Mouse (Mus musculus) forebrain, embryonic 11.5 days (tissue): ENCODE results near the gene Amh. TPM values are rescaled to one million over a fixed set of nuclear protein-coding genes. Genes with fewer than 3 reads are reported as not detected.

Experiments used
- ATAC-seq: fragments of 200-750 bp; cut with Nextera tagmentation; replicated peaks from 2 replicates; pipeline ENCODE4 v1.8.0; 2017; ENCODE audit warnings: moderate TSS enrichment; ENCODE audit not compliant: low FRiP score
- DNase-seq: peaks from one replicate; pipeline ENCODE4 v3.0.0-alpha.2; 2017; ENCODE audit warnings: low spot score
- H3K27ac ChIP-seq: fragments of 300-500 bp; sonication (generic); 2 replicates; pipeline ENCODE4 v1.5.1; 2014; ENCODE audit warnings: low read depth, low read length
- H3K27me3 ChIP-seq: fragments of 300-500 bp; sonication (generic); 2 replicates; pipeline ENCODE4 v1.6.1; 2014; ENCODE audit warnings: mild to moderate bottlenecking, low read length, mixed read lengths; ENCODE audit not compliant: control insufficient read depth, insufficient read depth
- H3K36me3 ChIP-seq: fragments of 300-500 bp; sonication (generic); 2 replicates; pipeline ENCODE4 v1.6.1; 2014; ENCODE audit warnings: mild to moderate bottlenecking, low read length, moderate library complexity, mixed read lengths; ENCODE audit not compliant: control insufficient read depth, insufficient read depth
- H3K4me1 ChIP-seq: fragments of 300-500 bp; sonication (generic); replicated peaks from 2 replicates; pipeline ENCODE4 v1.6.1; 2014; ENCODE audit warnings: low read length, mixed read lengths; ENCODE audit not compliant: control insufficient read depth, insufficient read depth
- H3K4me2 ChIP-seq: fragments of 300-500 bp; sonication (generic); 2 replicates; pipeline ENCODE4 v1.6.1; 2014; ENCODE audit warnings: low read depth, mild to moderate bottlenecking, low read length, moderate library complexity, mixed read lengths; ENCODE audit not compliant: severe bottlenecking
- H3K4me3 ChIP-seq: fragments of 300-500 bp; sonication (generic); 2 replicates; pipeline ENCODE4 v1.5.1; 2014; ENCODE audit warnings: low read depth, low read length
- H3K9ac ChIP-seq: fragments of 300-500 bp; sonication (generic); 2 replicates; pipeline ENCODE4 v1.6.1; 2014; ENCODE audit warnings: low read length
- H3K9me3 ChIP-seq: fragments of 300-500 bp; sonication (generic); 2 replicates; pipeline ENCODE4 v1.6.1; 2016; ENCODE audit warnings: low read length, mixed read lengths; ENCODE audit not compliant: control insufficient read depth
- WGBS: fragments of 180-500 bp; shearing (Covaris S2); extraction: QIAGEN DNeasy Blood & Tissue Kit; methylation state at CpG from one replicate; pipeline ENCODE4 v1.1.7; 2014; 5-methylcytosine and 5-hydroxymethylcytosine counted together
- polyA plus RNA-seq: library from polyadenylated mRNA; unstranded; fragments of >200 nt; fragmentation: Nextera tagmentation; extraction: Ambion mirVana; gene quantifications from 2 replicates; pipeline ENCODE4 v1.2.1, GENCODE M21; 2014

The Amh gene
- 0.15 and 0.16 TPM in 2 replicates for polyA plus RNA-seq

DNA sequence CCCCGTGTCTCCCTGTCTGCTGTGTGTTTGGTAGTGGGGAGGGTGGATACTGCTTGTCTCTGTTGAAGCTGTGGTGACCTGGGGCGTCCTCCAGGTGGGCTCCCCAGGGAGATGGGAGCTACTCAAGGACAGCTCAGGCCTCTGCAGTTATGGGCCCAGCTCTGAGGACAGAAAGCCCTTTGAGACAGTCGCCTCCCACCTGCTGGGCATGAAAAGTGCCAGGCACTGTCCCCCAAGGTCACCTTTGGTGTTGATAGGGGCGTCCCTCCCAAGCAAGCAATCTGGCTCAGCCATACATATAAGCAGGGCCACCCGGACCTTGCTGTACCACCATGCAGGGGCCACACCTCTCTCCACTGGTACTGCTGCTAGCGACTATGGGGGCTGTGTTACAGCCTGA is at the start of gene Amh:
Gene Amh, plus strand, starts transcription at position 328 of the 400 bp plus-strand sequence.
- no peak within 1 kb of the TSS for H3K4me3 ChIP-seq
- peaks cover 15% of the 10 kb centered on the region for H3K36me3 ChIP-seq
- H3K9ac ChIP-seq, result no peak within 1 kb of the TSS
- H3K9me3 ChIP-seq, result no peaks in the 10 kb centered on the region
- H3K4me2 ChIP-seq, result no peak within 1 kb of the TSS
- ATAC-seq (no peak), DNase-seq (no peak)
- peaks cover 24% of the 10 kb centered on the region for H3K27me3 ChIP-seq
- peaks cover 25% of the 10 kb centered on the region for H3K4me1 ChIP-seq
- no peak within 1 kb of the TSS for H3K27ac ChIP-seq
- 69% methylated on average over 6 of the region's 6 CpGs for WGBS

GRCm38 (mm10) chr10:80755291-80756015 is 49.6 kb upstream of the Amh start:
- H3K27ac ChIP-seq, result peak overlapping the region; percentile 66
- peak overlapping the region; percentile 83 for H3K4me2 ChIP-seq
- H3K4me1 ChIP-seq, result peaks cover 17% of the 10 kb centered on the region
- H3K36me3 ChIP-seq, result no peaks in the 10 kb centered on the region
- ATAC-seq (0 out of 2 replicates have a peak, but pooled peaks have one; percentile 2), DNase-seq (no peak)
- H3K9ac ChIP-seq, result peak overlapping the region; percentile 99
- WGBS, result 1% methylated on average over 59 of the region's 75 CpGs
- H3K4me3 ChIP-seq, result peak overlapping the region; percentile 98
- no peaks in the 10 kb centered on the region for H3K27me3 ChIP-seq
- no peaks in the 10 kb centered on the region for H3K9me3 ChIP-seq

- DNase-seq (no peak), ATAC-seq (no peak)
- H3K36me3 ChIP-seq, result no peaks in the 10 kb centered on the region
- H3K27me3 ChIP-seq, result no peaks in the 10 kb centered on the region
- H3K4me3 ChIP-seq, result peak overlapping the region; percentile 98
- 31% methylated on average over 3 of the region's 3 CpGs for WGBS
- H3K27ac ChIP-seq, result no peak overlapping the region
- peaks cover 17% of the 10 kb centered on the region for H3K4me1 ChIP-seq
- peak overlapping the region; percentile 99 for H3K9ac ChIP-seq
- no peaks in the 10 kb centered on the region for H3K9me3 ChIP-seq
- peak overlapping the region; percentile 83 for H3K4me2 ChIP-seq
Measured at GRCm38 (mm10) chr10:80756099-80756498, 48.9 kb upstream of the Amh start.

DNA sequence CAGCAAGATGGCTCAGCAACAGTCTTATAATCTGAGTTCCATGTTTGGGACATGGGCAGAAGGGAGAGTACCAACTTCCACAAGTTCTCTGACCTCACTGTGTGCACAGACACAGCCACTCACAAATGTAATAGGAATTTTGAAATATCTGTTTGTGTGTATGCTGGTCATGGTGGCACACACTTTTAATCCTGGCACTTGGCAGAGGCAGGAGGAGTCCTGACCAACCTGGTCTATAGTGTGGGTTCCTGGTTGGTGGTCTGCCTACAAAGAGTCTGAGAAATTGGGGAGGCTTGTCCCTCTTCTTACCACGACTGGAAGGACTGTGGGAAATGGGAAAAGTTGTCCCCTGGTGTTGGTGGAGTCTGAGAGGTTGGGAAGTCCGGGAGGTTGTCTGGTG is 48.5 kb upstream of the Amh start:
- H3K9me3 ChIP-seq, result no peaks in the 10 kb centered on the region
- H3K27me3 ChIP-seq, result no peaks in the 10 kb centered on the region
- H3K4me2 ChIP-seq, result peak overlapping the region; percentile 83
- 63% methylated on average over 2 of the region's 2 CpGs for WGBS
- no peak for ATAC-seq
- peak overlapping the region; percentile 99; the same call in 1 of the 2 replicates for H3K9ac ChIP-seq
- peak overlapping the region; percentile 98 for H3K4me3 ChIP-seq
- H3K27ac ChIP-seq, result no peak overlapping the region
- peaks cover 17% of the 10 kb centered on the region for H3K4me1 ChIP-seq
- no peak for DNase-seq
- H3K36me3 ChIP-seq, result no peaks in the 10 kb centered on the region

DNA sequence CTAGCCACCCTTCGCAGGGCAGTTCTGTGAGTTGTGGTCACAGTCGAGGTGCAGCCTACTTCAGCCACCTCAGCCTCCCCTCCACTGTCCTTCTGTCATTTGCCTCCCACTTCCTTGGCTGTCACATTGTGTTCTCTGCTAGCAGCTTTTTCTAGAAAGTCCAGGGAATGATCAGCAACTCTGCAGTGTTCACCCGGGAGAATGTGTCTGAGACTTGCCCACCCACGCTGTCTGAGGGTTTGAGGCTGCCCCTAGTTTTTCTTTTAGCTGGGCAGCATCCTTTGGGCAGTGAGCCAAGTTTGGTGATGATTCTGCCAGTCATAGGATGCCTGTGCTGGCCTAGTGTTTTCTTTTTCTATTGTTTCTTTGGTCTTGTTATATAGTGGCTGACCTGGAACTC is 48.1 kb upstream of the Amh start:
- DNase-seq (no peak), ATAC-seq (no peak)
- WGBS, result 81% methylated on average over 4 of the region's 4 CpGs
- no peaks in the 10 kb centered on the region for H3K9me3 ChIP-seq
- H3K4me2 ChIP-seq, result no peak overlapping the region; the same call in 1 of the 2 replicates
- no peak overlapping the region for H3K4me3 ChIP-seq
- no peaks in the 10 kb centered on the region for H3K27me3 ChIP-seq
- no peak overlapping the region; the same call in 1 of the 2 replicates for H3K9ac ChIP-seq
- H3K27ac ChIP-seq, result no peak overlapping the region
- no peaks in the 10 kb centered on the region for H3K36me3 ChIP-seq
- peaks cover 15% of the 10 kb centered on the region for H3K4me1 ChIP-seq

DNA sequence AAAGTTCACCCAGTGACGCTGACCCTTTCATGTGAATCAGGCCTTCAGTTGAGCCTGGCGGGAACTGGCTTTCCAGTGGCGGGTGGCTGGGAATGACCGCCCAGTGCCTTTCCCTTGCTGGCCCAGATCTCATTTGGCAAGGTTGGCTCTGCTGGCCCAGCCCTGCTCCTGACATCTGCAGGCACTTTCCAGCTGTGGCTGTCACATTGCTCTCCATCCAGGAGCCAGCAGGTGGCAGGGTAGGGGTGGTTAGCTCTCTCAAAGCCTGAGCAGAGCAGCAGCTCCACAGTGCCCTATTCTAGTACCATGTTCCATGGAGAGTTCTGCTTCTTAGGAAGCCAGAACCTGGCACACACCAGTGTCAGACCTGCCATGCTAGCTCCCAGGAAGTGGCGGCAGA is 47.3 kb upstream of the Amh start:
- H3K9me3 ChIP-seq, result no peaks in the 10 kb centered on the region
- no peak overlapping the region for H3K27ac ChIP-seq
- ATAC-seq, result no peak
- peaks cover 14% of the 10 kb centered on the region for H3K4me1 ChIP-seq
- 44% methylated on average over 5 of the region's 5 CpGs for WGBS
- peak; percentile 67 for DNase-seq
- H3K4me3 ChIP-seq, result no peak overlapping the region
- no peak overlapping the region for H3K9ac ChIP-seq
- no peak overlapping the region for H3K4me2 ChIP-seq
- H3K27me3 ChIP-seq, result no peaks in the 10 kb centered on the region
- H3K36me3 ChIP-seq, result no peaks in the 10 kb centered on the region

DNA sequence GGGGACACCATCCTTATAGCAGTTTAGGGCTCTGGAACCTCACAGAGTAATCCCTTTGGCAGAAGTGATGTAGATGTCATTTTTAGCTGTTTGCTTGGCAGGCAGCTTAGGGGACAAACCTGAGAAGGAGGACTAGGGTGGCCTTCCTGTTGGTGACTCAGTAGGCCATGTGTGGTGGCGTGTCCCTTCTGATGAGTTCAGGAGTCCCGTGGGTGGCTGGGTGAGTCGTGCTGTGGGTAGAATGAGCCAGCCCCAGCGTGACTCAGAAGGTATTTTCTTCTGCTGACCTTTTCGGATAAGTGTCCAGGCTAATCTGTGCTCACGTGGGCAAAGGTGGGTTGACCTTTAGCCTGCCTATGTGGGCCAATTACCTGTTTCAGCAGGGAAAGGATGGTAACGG is 46.4 kb upstream of the Amh start:
- no peak overlapping the region for H3K4me3 ChIP-seq

DNA sequence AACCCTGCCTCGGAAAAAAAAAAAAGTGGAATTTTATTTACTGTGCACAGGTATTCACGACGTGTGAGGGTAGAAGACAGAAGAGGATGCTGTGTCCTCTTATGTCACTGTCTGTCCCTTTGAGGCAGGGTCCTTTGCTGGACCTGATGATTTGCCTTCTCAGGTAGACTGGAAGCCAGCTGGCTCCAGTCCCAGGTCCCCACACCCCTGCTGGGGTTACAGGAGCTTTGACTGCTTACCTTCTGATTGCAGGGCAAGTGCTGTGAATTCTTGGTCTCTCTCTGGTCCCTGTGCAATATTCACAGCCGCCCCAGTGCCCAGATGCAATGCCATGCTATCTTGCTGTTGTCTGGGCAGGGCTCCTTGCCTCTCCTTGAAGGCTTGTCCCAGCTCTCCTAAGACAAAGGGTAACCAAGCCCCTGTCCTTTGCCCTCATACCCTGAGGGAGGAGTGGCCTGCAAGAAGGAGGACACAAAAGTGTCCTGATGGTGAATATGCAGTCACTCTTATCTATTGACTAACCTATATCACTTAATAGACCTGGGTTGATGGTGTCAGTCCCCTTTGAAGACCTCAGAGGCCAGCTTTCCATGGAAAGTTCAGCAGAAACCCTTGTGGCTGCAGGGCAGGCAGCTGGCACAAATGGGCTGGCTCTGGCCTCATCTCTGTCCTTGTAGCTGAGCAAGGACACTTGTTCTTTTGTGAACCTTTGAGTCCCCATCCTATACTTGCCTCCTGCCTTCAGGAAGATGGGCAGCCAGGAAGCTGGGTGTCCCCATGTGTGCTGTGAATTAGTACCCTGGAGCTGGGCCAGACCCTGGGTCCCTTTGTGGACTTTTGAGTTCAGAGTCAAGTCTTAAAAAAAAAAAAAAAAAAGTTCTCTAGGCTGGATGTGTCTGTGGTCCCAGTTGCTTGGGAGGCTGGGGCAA is 44.2 kb upstream of the Amh start:
- peaks cover 14% of the 10 kb centered on the region for H3K4me1 ChIP-seq
- ATAC-seq, result no peak
- no peak for DNase-seq

More for the DNA sequence above, 46.4 kb upstream of the Amh start:
- no peak overlapping the region for H3K9ac ChIP-seq
- no peaks in the 10 kb centered on the region for H3K36me3 ChIP-seq
- 81% methylated on average over 7 of the region's 7 CpGs for WGBS
- no peaks in the 10 kb centered on the region for H3K9me3 ChIP-seq
- no peak overlapping the region for H3K27ac ChIP-seq
- no peak overlapping the region for H3K4me2 ChIP-seq
- peaks cover 14% of the 10 kb centered on the region for H3K4me1 ChIP-seq
- ATAC-seq (no peak), DNase-seq (no peak)
- no peaks in the 10 kb centered on the region for H3K27me3 ChIP-seq

More for the DNA sequence above, 44.2 kb upstream of the Amh start:
- H3K36me3 ChIP-seq, result no peaks in the 10 kb centered on the region
- 84% methylated on average over 4 of the region's 4 CpGs for WGBS
- H3K9ac ChIP-seq, result no peak overlapping the region
- no peak overlapping the region for H3K27ac ChIP-seq
- no peak overlapping the region for H3K4me2 ChIP-seq
- H3K4me3 ChIP-seq, result no peak overlapping the region
- no peaks in the 10 kb centered on the region for H3K9me3 ChIP-seq
- H3K27me3 ChIP-seq, result no peaks in the 10 kb centered on the region
